Mouse (Mus musculus): ENCODE measurements around the gene Ubtd1. TPM values are rescaled to one million over a fixed set of nuclear protein-coding genes. Genes with fewer than 3 reads are reported as not detected.

The Ubtd1 gene
- polyA plus RNA-seq, 1 experiment = 31.7 TPM

- TF ChIP-seq POLR2A (IDR thresholded peaks at IDR 0.05; ENCODE audit: borderline replicate concordance, extremely low read depth, low read depth, low read length) (no peak), CTCF (IDR thresholded peaks at IDR 0.05; ENCODE audit: insufficient read depth, low read length) (no peak)
- 54% methylated on average over 6 of the region's 6 CpGs for WGBS
- no peak for DNase-seq
- H3K4me1 ChIP-seq (ENCODE audit: control insufficient read depth, insufficient read depth, low read length) = peaks cover 7% of the 10 kb centered on the region; the same call in 1 of the 2 replicates
- no peak overlapping the region for H3K4me3 ChIP-seq (replicated peaks; ENCODE audit: extremely low read depth, low read depth, low read length)
Measured at GRCm38 (mm10) chr19:41991926-41992477, 10.4 kb downstream of the Ubtd1 start.

DNA sequence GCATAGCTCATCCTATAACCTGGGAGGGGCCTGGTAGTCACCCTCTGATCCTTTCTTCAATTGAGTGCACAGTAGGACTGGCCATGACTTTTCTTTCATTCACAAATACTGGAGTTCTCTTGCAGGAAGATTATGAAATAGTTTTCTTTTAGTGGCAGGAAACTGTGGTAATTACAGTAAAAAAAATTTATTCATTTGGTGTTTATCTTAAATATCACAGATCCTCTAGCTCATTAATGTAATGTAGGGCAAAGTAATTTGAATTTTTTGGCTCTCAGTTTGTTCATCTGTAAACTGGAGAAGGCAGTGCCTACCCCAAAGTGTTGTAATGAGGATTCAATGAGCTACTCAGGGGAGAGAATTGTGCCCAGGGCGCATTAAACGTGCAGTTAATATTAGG lies 11.4 kb downstream of the Ubtd1 start:
- no peak overlapping the region for H3K4me3 ChIP-seq (replicated peaks; ENCODE audit: extremely low read depth, low read depth, low read length)
- 51% methylated on average over 2 of the region's 2 CpGs for WGBS
- DNase-seq = no peak
- no peak for TF ChIP-seq CTCF (IDR thresholded peaks at IDR 0.05; ENCODE audit: insufficient read depth, low read length)
- no peak for TF ChIP-seq POLR2A (IDR thresholded peaks at IDR 0.05; ENCODE audit: borderline replicate concordance, extremely low read depth, low read depth, low read length)
- peaks cover 7% of the 10 kb centered on the region; the same call in 1 of the 2 replicates for H3K4me1 ChIP-seq (ENCODE audit: control insufficient read depth, insufficient read depth, low read length)

DNA sequence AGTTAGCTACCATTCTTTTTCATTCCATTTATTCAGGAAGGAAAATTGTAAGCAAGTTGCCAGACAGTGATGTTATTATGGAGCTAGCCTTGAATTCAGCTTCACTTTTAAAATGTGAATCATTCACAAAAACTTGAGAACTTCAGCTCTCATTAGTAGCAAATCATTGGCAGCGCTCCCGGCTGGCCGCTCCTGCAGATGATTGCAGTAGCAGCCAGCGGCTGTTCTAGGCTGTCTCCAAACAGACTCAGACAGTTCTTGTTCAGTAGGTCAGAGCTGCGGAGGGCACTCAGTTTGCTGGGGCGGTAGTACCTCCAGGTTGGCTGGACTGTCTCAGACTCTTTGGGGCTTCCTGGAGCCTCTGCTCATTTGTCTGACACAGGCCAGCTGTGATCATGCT lies 11.9 kb downstream of the Ubtd1 start:
- WGBS = 50% methylated on average over 6 of the region's 6 CpGs
- peaks cover 7% of the 10 kb centered on the region; the same call in 1 of the 2 replicates for H3K4me1 ChIP-seq (ENCODE audit: control insufficient read depth, insufficient read depth, low read length)
- H3K4me3 ChIP-seq (replicated peaks; ENCODE audit: extremely low read depth, low read depth, low read length) = no peak overlapping the region
- no peak for DNase-seq
- TF ChIP-seq CTCF (IDR thresholded peaks at IDR 0.05; ENCODE audit: insufficient read depth, low read length) = no peak
- TF ChIP-seq POLR2A (IDR thresholded peaks at IDR 0.05; ENCODE audit: borderline replicate concordance, extremely low read depth, low read depth, low read length) = no peak

GRCm38 (mm10) chr19:41994023-41994422 lies 12.5 kb downstream of the Ubtd1 start:
- Histone ChIP-seq H3K4me1 (ENCODE audit: control insufficient read depth, insufficient read depth, low read length) (peaks cover 7% of the 10 kb centered on the region; the same call in 1 of the 2 replicates), H3K4me3 (replicated peaks; ENCODE audit: extremely low read depth, low read depth, low read length) (no peak overlapping the region)
- DNase-seq = no peak
- TF ChIP-seq POLR2A (IDR thresholded peaks at IDR 0.05; ENCODE audit: borderline replicate concordance, extremely low read depth, low read depth, low read length) (no peak), CTCF (IDR thresholded peaks at IDR 0.05; ENCODE audit: insufficient read depth, low read length) (no peak)
- 79% methylated on average over 7 of the region's 7 CpGs for WGBS

DNA sequence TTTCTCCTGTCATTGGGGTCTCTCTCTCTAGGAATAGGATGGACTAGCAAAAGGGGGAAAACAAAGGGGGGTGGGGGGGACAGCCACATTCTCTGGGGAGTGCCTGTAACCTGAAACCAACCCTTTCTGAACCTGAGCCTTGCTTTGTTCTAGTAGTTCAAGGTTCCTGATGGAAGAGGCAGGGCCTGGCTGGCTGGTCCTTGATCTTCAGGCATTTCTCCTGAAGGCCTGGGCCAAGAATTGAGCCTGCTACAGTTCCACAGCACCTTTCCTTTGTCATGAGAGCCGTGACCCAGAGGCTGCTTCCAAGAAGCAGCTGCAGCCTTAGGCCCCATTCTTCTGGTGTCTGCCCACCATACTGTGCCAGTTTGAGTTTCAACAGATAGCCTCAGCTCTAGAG lies 13.9 kb downstream of the Ubtd1 start:
- WGBS = 69% methylated on average over 1 of the region's 1 CpGs

GRCm38 (mm10) chr19:41997090-41997489 lies 15.5 kb downstream of the Ubtd1 start:
- H3K4me3 ChIP-seq (replicated peaks; ENCODE audit: extremely low read depth, low read depth, low read length) = no peak overlapping the region
- TF ChIP-seq POLR2A (IDR thresholded peaks at IDR 0.05; ENCODE audit: borderline replicate concordance, extremely low read depth, low read depth, low read length) (no peak), CTCF (IDR thresholded peaks at IDR 0.05; ENCODE audit: insufficient read depth, low read length) (no peak)
- H3K4me1 ChIP-seq (ENCODE audit: control insufficient read depth, insufficient read depth, low read length) = peaks cover 7% of the 10 kb centered on the region; the same call in 1 of the 2 replicates
- DNase-seq = no peak
- WGBS = 83% methylated on average over 10 of the region's 10 CpGs

More for the DNA sequence above, 13.9 kb downstream of the Ubtd1 start:
- H3K4me3 ChIP-seq (replicated peaks; ENCODE audit: extremely low read depth, low read depth, low read length) = no peak overlapping the region
- H3K4me1 ChIP-seq (ENCODE audit: control insufficient read depth, insufficient read depth, low read length) = peaks cover 7% of the 10 kb centered on the region; the same call in 1 of the 2 replicates
- TF ChIP-seq CTCF (IDR thresholded peaks at IDR 0.05; ENCODE audit: insufficient read depth, low read length) (no peak), POLR2A (IDR thresholded peaks at IDR 0.05; ENCODE audit: borderline replicate concordance, extremely low read depth, low read depth, low read length) (no peak)
- DNase-seq = no peak

DNA sequence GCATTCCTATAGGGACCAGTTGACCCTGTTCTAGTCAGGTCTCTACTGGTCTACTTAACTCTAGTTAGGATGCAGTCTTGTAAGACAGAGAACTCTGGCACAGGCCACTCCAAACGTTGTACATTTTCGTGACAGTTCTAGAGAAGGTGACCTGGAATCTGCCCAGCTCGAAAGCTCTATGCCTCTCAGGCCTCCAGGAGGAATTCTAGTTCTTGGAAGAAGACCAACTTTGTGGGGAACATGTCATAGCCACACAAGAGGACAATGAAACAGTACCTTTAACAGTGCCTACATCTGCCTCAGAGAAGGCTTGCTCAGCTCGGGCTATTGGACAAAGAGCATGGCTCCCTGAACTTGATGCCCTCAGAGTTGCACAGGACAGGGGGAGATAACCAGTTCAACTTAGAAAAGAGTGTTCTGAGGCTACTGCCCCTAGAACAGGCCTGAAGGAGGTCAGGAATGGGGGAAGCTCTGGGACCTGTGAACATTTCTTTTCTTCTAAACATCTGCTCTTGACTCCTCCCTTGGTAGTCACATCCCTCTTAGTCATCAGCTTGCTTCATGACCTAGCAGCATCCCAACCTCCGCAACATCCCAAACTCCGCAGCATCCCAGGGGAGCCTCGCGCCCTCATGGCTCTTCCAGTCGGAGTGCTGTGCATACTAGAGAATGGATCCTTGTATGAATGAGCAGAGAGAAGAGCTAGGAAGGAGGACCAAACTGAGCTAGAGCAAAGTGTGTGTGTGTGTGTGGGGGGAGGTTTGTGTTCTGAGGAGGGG lies 17.4 kb downstream of the Ubtd1 start:
- TF ChIP-seq CTCF (IDR thresholded peaks at IDR 0.05; ENCODE audit: insufficient read depth, low read length) (no peak), POLR2A (IDR thresholded peaks at IDR 0.05; ENCODE audit: borderline replicate concordance, extremely low read depth, low read depth, low read length) (no peak)
- DNase-seq = no peak
- no peak overlapping the region for H3K4me3 ChIP-seq (replicated peaks; ENCODE audit: extremely low read depth, low read depth, low read length)
- WGBS = 65% methylated on average over 9 of the region's 9 CpGs
- no peaks in the 10 kb centered on the region; the same call in 1 of the 2 replicates for H3K4me1 ChIP-seq (ENCODE audit: control insufficient read depth, insufficient read depth, low read length)

- Histone ChIP-seq H3K4me3 (replicated peaks; ENCODE audit: extremely low read depth, low read depth, low read length) (no peak overlapping the region), H3K4me1 (ENCODE audit: control insufficient read depth, insufficient read depth, low read length) (no peaks in the 10 kb centered on the region; the same call in 1 of the 2 replicates)
- WGBS = 64% methylated on average over 4 of the region's 4 CpGs
- DNase-seq = no peak
- TF ChIP-seq POLR2A (IDR thresholded peaks at IDR 0.05; ENCODE audit: borderline replicate concordance, extremely low read depth, low read depth, low read length) = no peak
- TF ChIP-seq CTCF (IDR thresholded peaks at IDR 0.05; ENCODE audit: insufficient read depth, low read length) = no peak
Measured at GRCm38 (mm10) chr19:41999688-42000283, 18.2 kb downstream of the Ubtd1 start.

GRCm38 (mm10) chr19:42000446-42000958 lies 18.9 kb downstream of the Ubtd1 start:
- TF ChIP-seq POLR2A (IDR thresholded peaks at IDR 0.05; ENCODE audit: borderline replicate concordance, extremely low read depth, low read depth, low read length) = no peak
- no peak for TF ChIP-seq CTCF (IDR thresholded peaks at IDR 0.05; ENCODE audit: insufficient read depth, low read length)
- no peak for DNase-seq
- WGBS = 28% methylated on average over 4 of the region's 4 CpGs
- Histone ChIP-seq H3K4me1 (ENCODE audit: control insufficient read depth, insufficient read depth, low read length) (peaks cover 3% of the 10 kb centered on the region), H3K4me3 (replicated peaks; ENCODE audit: extremely low read depth, low read depth, low read length) (no peak overlapping the region)

Measured in lung, adult 2 months (tissue).